Mouse (Mus musculus) macrophage (primary cell): ENCODE results near the gene Tenm1. TPM values are rescaled to one million over a fixed set of nuclear protein-coding genes. Genes with fewer than 3 reads are reported as not detected.

ENCODE experiments used
- H3K27ac ChIP-seq: fragments of 350-480 bp; formaldehyde crosslinking; 2 replicates; pipeline ENCODE4 v1.9.0; 2021
- H3K36me3 ChIP-seq: fragments of 350-480 bp; formaldehyde crosslinking; 2 replicates; pipeline ENCODE4 v1.9.0; 2021; ENCODE audit errors: inconsistent target
- H3K4me3 ChIP-seq: fragments of 350-480 bp; formaldehyde crosslinking; 2 replicates; pipeline ENCODE4 v1.9.0; 2021; ENCODE audit errors: inconsistent target
- H3K79me2 ChIP-seq: fragments of 350-480 bp; formaldehyde crosslinking; 2 replicates; pipeline ENCODE4 v1.9.0; 2021; ENCODE audit errors: inconsistent target
- WGBS: methylation state at CpG from one replicate; pipeline ENCODE4 v1.1.7; 2026; ENCODE audit warnings: inconsistent platforms; ENCODE audit not compliant: missing documents; 5-methylcytosine and 5-hydroxymethylcytosine counted together
- polyA plus RNA-seq: library from polyadenylated mRNA; stranded (reverse); fragments of 250-400 nt; gene quantifications from 3 replicates; pipeline ENCODE4 v1.2.4, GENCODE M21; 2018; ENCODE audit warnings: inconsistent platforms

Gene Tenm1
- polyA plus RNA-seq, 1 experiment from 2014 or later, result not detected

DNA sequence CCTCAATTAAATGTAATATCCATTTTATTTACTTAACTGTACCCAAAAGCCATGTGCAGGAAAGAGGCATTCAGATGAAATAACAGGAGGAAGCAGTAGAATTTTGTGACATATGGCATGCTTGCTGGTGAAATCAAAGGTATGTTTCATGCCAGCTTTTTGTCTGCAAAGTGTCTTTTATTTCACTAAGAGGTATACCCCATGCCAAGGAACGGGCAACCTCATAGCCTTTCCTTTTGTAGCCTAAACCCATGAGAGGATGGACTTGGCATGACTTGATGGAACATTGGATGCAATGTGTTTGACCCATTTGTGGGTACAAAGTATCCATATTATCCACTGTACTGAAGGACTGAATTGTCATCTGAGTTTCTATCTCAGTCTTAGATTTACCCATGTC is 246.0 kb downstream of the Tenm1 start:
- no peak overlapping the region for H3K4me3 ChIP-seq
- no peaks in the 10 kb centered on the region for H3K36me3 ChIP-seq
- H3K27ac ChIP-seq, result no peak overlapping the region
- no peaks in the 10 kb centered on the region for H3K79me2 ChIP-seq
- WGBS, result 75% methylated on average over 1 of the region's 1 CpGs

GRCm38 (mm10) chrX:43151561-43151960 is 277.4 kb downstream of the Tenm1 start:
- Histone ChIP-seq H3K79me2 (no peaks in the 10 kb centered on the region), H3K27ac (no peak overlapping the region), H3K36me3 (no peaks in the 10 kb centered on the region), H3K4me3 (no peak overlapping the region)
- 71% methylated on average over 3 of the region's 3 CpGs for WGBS

GRCm38 (mm10) chrX:43129696-43130095 is 299.2 kb downstream of the Tenm1 start:
- 39% methylated on average over 2 of the region's 2 CpGs for WGBS
- no peaks in the 10 kb centered on the region for H3K36me3 ChIP-seq
- H3K79me2 ChIP-seq, result no peaks in the 10 kb centered on the region
- H3K4me3 ChIP-seq, result no peak overlapping the region
- H3K27ac ChIP-seq, result no peak overlapping the region

- no peak overlapping the region for H3K27ac ChIP-seq
- WGBS, result no CpG with 5 or more reads among the region's 1 CpGs
- no peak overlapping the region for H3K4me3 ChIP-seq
- H3K36me3 ChIP-seq, result no peaks in the 10 kb centered on the region
- H3K79me2 ChIP-seq, result no peaks in the 10 kb centered on the region
Measured at GRCm38 (mm10) chrX:43122491-43122890, 306.4 kb downstream of the Tenm1 start.

- WGBS, result 89% methylated on average over 1 of the region's 1 CpGs
- Histone ChIP-seq H3K27ac (no peak overlapping the region), H3K36me3 (no peaks in the 10 kb centered on the region), H3K79me2 (no peaks in the 10 kb centered on the region), H3K4me3 (no peak overlapping the region)
Measured at GRCm38 (mm10) chrX:43122001-43122400, 306.9 kb downstream of the Tenm1 start.

DNA sequence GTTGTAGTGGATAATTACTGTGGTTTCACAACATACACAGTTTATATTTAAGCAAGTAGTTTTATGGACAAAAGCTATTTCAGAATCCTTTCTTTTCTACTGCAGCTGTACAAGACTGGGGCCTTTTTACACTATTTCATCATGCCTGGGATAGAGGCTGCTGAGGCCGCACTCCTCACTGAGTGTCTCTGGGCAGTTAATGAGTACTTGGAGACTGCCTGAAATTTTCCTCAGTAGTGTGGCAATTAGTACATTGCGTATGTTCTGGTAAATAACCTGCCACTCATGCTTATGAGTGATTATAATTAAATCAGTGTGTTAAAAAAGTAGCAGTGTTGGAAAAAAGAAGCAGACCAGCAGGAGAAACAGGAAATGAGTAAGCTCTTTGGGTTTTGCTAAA is 442.8 kb downstream of the Tenm1 start:
- WGBS, result 84% methylated on average over 2 of the region's 2 CpGs
- Histone ChIP-seq H3K4me3 (no peak overlapping the region), H3K36me3 (no peaks in the 10 kb centered on the region), H3K79me2 (no peaks in the 10 kb centered on the region), H3K27ac (no peak overlapping the region)

DNA sequence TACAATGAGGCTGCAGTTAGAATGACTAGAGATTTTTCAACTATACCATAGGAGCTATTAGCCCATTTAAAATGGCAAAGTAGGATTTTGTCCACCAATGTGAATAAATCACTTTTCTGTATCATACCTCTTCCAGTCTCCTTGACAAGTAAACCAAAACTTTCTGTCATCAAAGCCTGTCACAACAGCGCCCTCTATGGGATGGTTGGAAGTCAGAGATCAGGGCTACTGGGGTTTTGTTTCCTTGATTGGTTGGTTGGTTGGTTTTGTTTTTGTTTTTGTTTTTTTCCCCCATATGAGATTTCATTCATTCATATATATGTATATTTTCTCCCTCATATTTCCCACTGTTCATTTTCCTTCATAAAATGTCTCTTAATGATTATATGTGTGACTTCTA is 455.4 kb downstream of the Tenm1 start:
- Histone ChIP-seq H3K4me3 (no peak overlapping the region), H3K79me2 (no peaks in the 10 kb centered on the region), H3K36me3 (no peaks in the 10 kb centered on the region), H3K27ac (no peak overlapping the region)
- 0% methylated on average over 1 of the region's 1 CpGs for WGBS

DNA sequence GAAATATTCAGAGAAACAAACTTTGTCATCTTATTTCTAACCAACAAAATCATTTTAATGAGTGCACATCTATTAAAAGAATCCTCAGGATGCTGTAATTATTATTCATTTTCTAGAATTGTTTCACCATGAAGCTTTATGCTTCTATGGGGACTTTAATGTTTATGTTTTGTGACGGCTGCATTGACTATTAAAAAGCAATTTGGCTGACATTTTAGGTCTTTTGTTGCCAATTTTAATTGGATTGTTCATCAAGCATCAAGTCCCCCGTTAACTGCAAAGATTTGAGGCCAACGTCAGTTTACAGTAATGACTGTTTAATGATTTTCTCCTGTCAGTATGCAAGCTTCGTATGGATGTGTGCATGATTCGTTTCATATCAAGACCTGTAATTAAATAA is 461.3 kb downstream of the Tenm1 start:
- Histone ChIP-seq H3K4me3 (no peak overlapping the region), H3K27ac (no peak overlapping the region), H3K36me3 (no peaks in the 10 kb centered on the region), H3K79me2 (no peaks in the 10 kb centered on the region)
- 91% methylated on average over 5 of the region's 5 CpGs for WGBS

DNA sequence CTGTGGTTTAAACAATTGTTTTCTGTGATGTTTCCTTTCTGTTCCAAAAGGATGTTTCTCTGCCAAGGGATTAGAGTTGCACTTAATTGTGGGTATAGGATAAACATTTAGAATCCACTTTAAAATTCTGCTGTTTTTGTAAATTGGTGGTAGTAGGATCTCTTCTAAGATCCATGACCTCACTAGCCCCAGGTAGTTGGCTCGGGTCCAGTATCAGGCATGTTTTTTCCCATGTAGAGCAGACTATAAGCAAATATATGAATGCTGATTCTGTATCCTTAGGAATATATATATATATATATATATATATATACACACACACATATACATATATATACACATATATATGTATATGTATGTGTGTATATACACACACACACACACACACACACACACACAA is 567.2 kb downstream of the Tenm1 start:
- Histone ChIP-seq H3K27ac (no peak overlapping the region), H3K36me3 (no peaks in the 10 kb centered on the region), H3K4me3 (no peak overlapping the region), H3K79me2 (no peaks in the 10 kb centered on the region)
- WGBS, result 100% methylated on average over 1 of the region's 1 CpGs

GRCm38 (mm10) chrX:42781566-42781965 is 647.4 kb downstream of the Tenm1 start:
- WGBS, result 62% methylated on average over 4 of the region's 4 CpGs
- Histone ChIP-seq H3K27ac (no peak overlapping the region), H3K36me3 (no peaks in the 10 kb centered on the region), H3K4me3 (no peak overlapping the region), H3K79me2 (no peaks in the 10 kb centered on the region)

GRCm38 (mm10) chrX:42718078-42718785 is 710.7 kb downstream of the Tenm1 start:
- H3K27ac ChIP-seq, result no peak overlapping the region
- 90% methylated on average over 3 of the region's 3 CpGs for WGBS
- H3K36me3 ChIP-seq, result no peaks in the 10 kb centered on the region
- no peak overlapping the region for H3K4me3 ChIP-seq
- H3K79me2 ChIP-seq, result no peaks in the 10 kb centered on the region

GRCm38 (mm10) chrX:42700291-42700690 is 728.6 kb downstream of the Tenm1 start:
- Histone ChIP-seq H3K79me2 (no peaks in the 10 kb centered on the region), H3K4me3 (no peak overlapping the region), H3K27ac (no peak overlapping the region), H3K36me3 (no peaks in the 10 kb centered on the region)
- WGBS, result 54% methylated on average over 3 of the region's 3 CpGs

DNA sequence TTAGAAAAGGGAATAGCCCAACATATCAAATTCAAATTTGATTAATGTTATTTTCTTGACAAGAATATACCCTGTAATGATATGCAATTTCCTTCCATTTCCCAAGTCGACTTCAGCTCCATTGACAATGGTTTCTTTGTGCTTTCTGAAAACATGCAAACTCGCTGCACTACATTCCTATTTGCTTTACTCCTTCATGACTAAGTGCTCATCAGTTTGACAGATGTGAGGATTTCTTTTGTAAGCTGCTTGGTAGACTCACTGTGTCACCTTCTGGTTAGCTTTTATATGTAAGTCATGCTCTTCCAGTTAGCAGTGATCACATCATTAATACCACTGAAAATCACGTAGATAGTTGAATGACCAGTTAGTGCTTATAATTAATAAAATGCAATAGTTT is 781.8 kb downstream of the Tenm1 start:
- H3K79me2 ChIP-seq, result no peaks in the 10 kb centered on the region
- H3K36me3 ChIP-seq, result no peaks in the 10 kb centered on the region
- WGBS, result 85% methylated on average over 3 of the region's 3 CpGs
- H3K4me3 ChIP-seq, result no peak overlapping the region
- H3K27ac ChIP-seq, result no peak overlapping the region

GRCm38 (mm10) chrX:42580521-42580920 is 848.4 kb downstream of the Tenm1 start:
- H3K36me3 ChIP-seq, result no peaks in the 10 kb centered on the region
- no peaks in the 10 kb centered on the region for H3K79me2 ChIP-seq
- no peak overlapping the region for H3K4me3 ChIP-seq
- H3K27ac ChIP-seq, result no peak overlapping the region
- 75% methylated on average over 2 of the region's 2 CpGs for WGBS

- Histone ChIP-seq H3K79me2 (no peaks in the 10 kb centered on the region), H3K36me3 (no peaks in the 10 kb centered on the region), H3K27ac (no peak overlapping the region), H3K4me3 (no peak overlapping the region)
- 72% methylated on average over 3 of the region's 4 CpGs for WGBS
Measured at GRCm38 (mm10) chrX:42558683-42559082, 870.2 kb downstream of the Tenm1 start.

GRCm38 (mm10) chrX:42557284-42557683 is 871.6 kb downstream of the Tenm1 start:
- no peak overlapping the region for H3K4me3 ChIP-seq
- no peak overlapping the region for H3K27ac ChIP-seq
- H3K36me3 ChIP-seq, result no peaks in the 10 kb centered on the region
- WGBS, result 32% methylated on average over 7 of the region's 7 CpGs
- no peaks in the 10 kb centered on the region for H3K79me2 ChIP-seq
